Mouse (Mus musculus): ENCODE results near the gene Taar5.

The Taar5 gene

DNA sequence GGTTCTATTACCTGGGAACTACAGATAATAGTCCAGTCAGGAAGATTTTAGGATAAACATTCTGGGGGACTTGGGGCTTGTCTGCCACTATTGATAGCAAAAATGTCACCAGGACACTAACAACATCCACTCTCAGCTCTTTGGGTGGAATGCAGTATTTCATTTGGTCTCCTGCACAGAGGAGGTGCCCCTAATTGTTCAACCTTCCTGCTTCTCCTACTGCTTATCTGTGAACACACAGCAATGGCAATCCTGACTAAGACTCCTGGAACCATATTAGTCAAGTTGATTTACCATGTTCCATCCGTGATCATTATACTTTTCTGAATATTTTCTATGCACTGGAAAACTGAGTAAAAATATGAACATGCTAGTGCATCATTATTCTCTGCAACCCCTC, 37.6 kb downstream of the Taar5 start:
- DNase-seq (ENCODE audit: low spot score in 2 of 2) = no peak
